Mouse (Mus musculus) stomach, postnatal 0 days (tissue): ENCODE results near the gene Klk13.

Source experiments
- CTCF ChIP-seq: IDR thresholded peaks from 2 replicates; pipeline ENCODE4 v1.5.1; 2016; ENCODE audit warnings: antibody characterized with exemption, low read depth, mild to moderate bottlenecking, moderate library complexity
- EP300 ChIP-seq: optimal IDR thresholded peaks from 2 replicates; pipeline ENCODE3; 2016; ENCODE audit warnings: antibody characterized with exemption

DNA sequence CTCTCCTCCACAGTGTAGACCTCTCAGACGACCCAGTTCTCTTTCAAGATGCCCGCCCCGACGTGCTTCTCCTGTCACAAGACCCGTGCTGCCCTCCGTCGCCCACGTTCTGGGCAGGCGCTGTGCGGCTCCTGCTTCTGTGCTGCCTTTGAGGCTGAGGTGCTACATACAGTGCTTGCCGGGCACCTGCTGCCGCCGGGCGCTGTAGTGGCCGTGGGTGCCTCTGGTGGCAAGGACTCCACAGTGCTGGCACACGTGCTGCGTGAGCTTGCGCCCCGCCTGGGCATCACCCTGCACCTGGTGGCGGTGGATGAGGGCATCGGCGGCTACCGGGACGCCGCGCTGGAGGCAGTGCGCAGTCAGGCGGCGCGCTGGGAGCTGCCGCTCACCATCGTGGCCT, 37.3 kb upstream of the Klk13 start:
- TF ChIP-seq CTCF (no peak), EP300 (no peak)
